Mouse (Mus musculus) heart, adult 10 weeks (tissue): ENCODE data around the gene Ap4e1. TPM values are rescaled to one million over a fixed set of nuclear protein-coding genes. Genes with fewer than 3 reads are reported as not detected.

Experiments used
- polyA plus RNA-seq: library from polyadenylated mRNA; stranded (reverse); fragments of 350-450 nt; fragmentation: Illumina TruSeq; extraction: RNeasy Lipid Tissue Mini Kit (QIAGEN cat#74804); gene quantifications from one replicate; pipeline ENCODE4 v1.2.3, GENCODE M21; 2014; ENCODE audit warnings: low read depth, low replicate concordance

Gene Ap4e1
- polyA plus RNA-seq: 7.1 TPM

GRCm38 (mm10) chr2:127008469-127008998 is at the start of gene Ap4e1:
TSS of gene Ap4e1 (plus strand) at chr2:127008717.

GRCm38 (mm10) chr2:127070435-127070841 is 61.9 kb downstream of the Ap4e1 start, which contains the start of gene Blvra:
TSS of gene Blvra (plus strand) at chr2:127070665.

Other genes with a start within 250 kb of the Ap4e1 start
- 0.94 TPM for gene Usp50, start 225.2 kb upstream of the Ap4e1 start, polyA plus RNA-seq
- 32.4 TPM for gene Trpm7, start 132.5 kb upstream of the Ap4e1 start, polyA plus RNA-seq
- 41.3 TPM for gene Sppl2a, start 75.5 kb upstream of the Ap4e1 start, polyA plus RNA-seq
- gene Blvra, start 61.9 kb downstream of the Ap4e1 start, polyA plus RNA-seq: 22.1 TPM
- 0.84 TPM for gene Ncaph, start 125.2 kb downstream of the Ap4e1 start, polyA plus RNA-seq
- 8.6 TPM for gene Itpripl1, start 134.7 kb downstream of the Ap4e1 start, polyA plus RNA-seq
- gene 1810024B03Rik, start 199.6 kb downstream of the Ap4e1 start, polyA plus RNA-seq: 0.55 TPM
- 52.0 TPM for gene Snrnp200, start 199.7 kb downstream of the Ap4e1 start, polyA plus RNA-seq
- 60.3 TPM for gene Ciao1, start 239.1 kb downstream of the Ap4e1 start, polyA plus RNA-seq
- 29.0 TPM for gene Tmem127, start 239.2 kb downstream of the Ap4e1 start, polyA plus RNA-seq